Mouse (Mus musculus) heart, embryonic 11.5 days (tissue): ENCODE measurements around the gene Vmn1r201. TPM values are rescaled to one million over a fixed set of nuclear protein-coding genes. Genes with fewer than 3 reads are reported as not detected.

Experiments
- ATAC-seq: fragments of 200-750 bp; cut with Nextera tagmentation; replicated peaks from 2 replicates; pipeline ENCODE4 v1.8.0; 2017; ENCODE audit warnings: moderate library complexity; ENCODE audit not compliant: insufficient number of reproducible peaks, low FRiP score, low TSS enrichment
- H3K27ac ChIP-seq: fragments of 300-500 bp; sonication (generic); 2 replicates; pipeline ENCODE4 v1.5.1; 2014; ENCODE audit warnings: mild to moderate bottlenecking, low read depth, low read length
- H3K27me3 ChIP-seq: fragments of 300-500 bp; sonication (generic); 2 replicates; pipeline ENCODE4 v1.6.1; 2014; ENCODE audit warnings: mild to moderate bottlenecking, low read length, mixed read lengths; ENCODE audit not compliant: control insufficient read depth, insufficient read depth
- H3K36me3 ChIP-seq: fragments of 300-500 bp; sonication (generic); 2 replicates; pipeline ENCODE4 v1.6.1; 2014; ENCODE audit warnings: mild to moderate bottlenecking, low read length, moderate library complexity, mixed read lengths; ENCODE audit not compliant: control insufficient read depth, insufficient read depth
- H3K4me1 ChIP-seq: fragments of 300-500 bp; sonication (generic); 2 replicates; pipeline ENCODE4 v1.6.1; 2014; ENCODE audit warnings: low read length; ENCODE audit not compliant: control insufficient read depth, insufficient read depth
- H3K4me2 ChIP-seq: fragments of 300-500 bp; sonication (generic); 2 replicates; pipeline ENCODE4 v1.6.1; 2014; ENCODE audit warnings: mild to moderate bottlenecking, moderate library complexity
- H3K4me3 ChIP-seq: fragments of 300-500 bp; sonication (generic); 2 replicates; pipeline ENCODE4 v1.5.1; 2014; ENCODE audit warnings: low read depth, low read length
- H3K9ac ChIP-seq: fragments of 300-500 bp; sonication (generic); 2 replicates; pipeline ENCODE4 v1.6.1; 2014; ENCODE audit warnings: mild to moderate bottlenecking, low read depth, low read length, moderate library complexity
- H3K9me3 ChIP-seq: fragments of 300-500 bp; sonication (generic); replicated peaks from 2 replicates; pipeline ENCODE4 v1.6.1; 2016; ENCODE audit warnings: low read length; ENCODE audit not compliant: control insufficient read depth
- WGBS: fragments of 180-500 bp; shearing (Covaris S2); extraction: QIAGEN DNeasy Blood & Tissue Kit; methylation state at CpG from one replicate; pipeline ENCODE4 v1.1.7; 2014; ENCODE audit not compliant: insufficient replicate concordance; 5-methylcytosine and 5-hydroxymethylcytosine counted together
- polyA plus RNA-seq: library from polyadenylated mRNA; unstranded; fragments of >200 nt; fragmentation: Nextera tagmentation; extraction: Ambion mirVana; gene quantifications from 2 replicates; pipeline ENCODE4 v1.2.1, GENCODE M21; 2014

Gene Vmn1r201
- polyA plus RNA-seq = not detected in 2 replicates

- Histone ChIP-seq H3K27ac (no peak within 1 kb of the TSS), H3K36me3 (no peaks in the 10 kb centered on the region), H3K4me3 (no peak within 1 kb of the TSS), H3K4me1 (no peaks in the 10 kb centered on the region), H3K4me2 (no peak within 1 kb of the TSS), H3K27me3 (no peaks in the 10 kb centered on the region), H3K9me3 (no peaks in the 10 kb centered on the region), H3K9ac (no peak within 1 kb of the TSS)
- ATAC-seq = no peak
- WGBS = 61% methylated on average over 1 of the region's 1 CpGs
Observed at GRCm38 (mm10) chr13:22471623-22472022, at the start of gene Vmn1r201. TSS of gene Vmn1r201 (plus strand) at chr13:22471923.

DNA sequence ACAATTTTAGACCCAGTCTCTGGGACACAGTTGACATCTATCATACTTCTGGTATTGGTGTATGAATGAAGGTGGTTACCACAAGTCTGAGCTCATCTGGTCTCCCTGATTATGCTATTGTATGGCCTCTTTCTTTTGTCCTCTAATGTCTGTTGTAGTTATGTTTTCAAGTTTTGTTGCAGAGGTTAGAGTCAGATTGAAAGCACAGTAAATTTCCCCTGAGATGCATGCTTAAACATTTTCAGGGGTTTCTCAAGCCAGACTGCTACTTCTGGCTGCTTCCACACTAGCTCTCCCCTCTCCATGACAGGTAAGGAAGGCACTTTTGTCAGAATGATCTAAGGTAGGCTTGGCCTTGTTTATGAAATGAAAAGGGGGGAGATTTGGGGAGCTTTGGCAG is 16.6 kb upstream of the Vmn1r201 start:
- no peak for ATAC-seq
- Histone ChIP-seq H3K4me2 (no peak overlapping the region), H3K9ac (no peak overlapping the region), H3K36me3 (no peaks in the 10 kb centered on the region), H3K9me3 (no peaks in the 10 kb centered on the region), H3K27me3 (no peaks in the 10 kb centered on the region), H3K4me3 (no peak overlapping the region), H3K27ac (no peak overlapping the region), H3K4me1 (no peaks in the 10 kb centered on the region)

GRCm38 (mm10) chr13:22502431-22502830 is 30.7 kb downstream of the Vmn1r201 start:
- Histone ChIP-seq H3K4me3 (no peak overlapping the region), H3K4me1 (no peaks in the 10 kb centered on the region), H3K9me3 (no peaks in the 10 kb centered on the region), H3K27ac (no peak overlapping the region), H3K4me2 (no peak overlapping the region), H3K27me3 (no peaks in the 10 kb centered on the region), H3K36me3 (no peaks in the 10 kb centered on the region), H3K9ac (no peak overlapping the region)
- no peak for ATAC-seq
- WGBS = 62% methylated on average over 3 of the region's 3 CpGs

DNA sequence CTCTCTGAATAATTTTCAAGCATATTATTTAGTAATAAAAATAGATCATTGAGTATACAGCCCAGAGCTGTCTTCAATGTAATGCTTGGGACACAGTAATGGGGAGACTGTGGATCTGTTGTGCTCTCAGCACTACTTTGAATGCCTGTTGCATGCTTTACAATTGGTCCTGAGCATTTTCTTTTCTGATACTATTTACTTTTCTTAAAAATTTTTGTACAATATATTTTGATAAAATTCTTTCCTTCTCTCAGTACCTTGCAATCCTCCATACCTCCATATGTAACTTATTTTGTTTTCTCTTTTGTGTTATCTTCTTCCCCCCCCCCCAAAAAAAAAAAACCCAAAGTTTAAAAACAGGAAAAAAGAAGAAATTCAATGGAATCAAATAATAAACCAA is 33.6 kb downstream of the Vmn1r201 start, which contains the start of gene Vmn1r202:
Gene Vmn1r202, minus strand, starts transcription at position 101 of the 400 bp plus-strand sequence.
- Histone ChIP-seq H3K9ac (no peak within 1 kb of the TSS), H3K4me2 (no peak within 1 kb of the TSS), H3K4me1 (no peaks in the 10 kb centered on the region), H3K4me3 (no peak within 1 kb of the TSS), H3K27ac (no peak within 1 kb of the TSS), H3K27me3 (no peaks in the 10 kb centered on the region), H3K9me3 (no peaks in the 10 kb centered on the region), H3K36me3 (no peaks in the 10 kb centered on the region)
- no peak for ATAC-seq

- Histone ChIP-seq H3K9me3 (no peaks in the 10 kb centered on the region), H3K4me2 (no peak within 1 kb of the TSS), H3K4me3 (no peak within 1 kb of the TSS), H3K4me1 (no peaks in the 10 kb centered on the region), H3K27me3 (no peaks in the 10 kb centered on the region), H3K27ac (no peak within 1 kb of the TSS), H3K36me3 (no peaks in the 10 kb centered on the region), H3K9ac (no peak within 1 kb of the TSS)
- no peak for ATAC-seq
Observed at GRCm38 (mm10) chr13:22517814-22518213, 46.1 kb downstream of the Vmn1r201 start, which contains the start of gene Vmn1r203. TSS of gene Vmn1r203 (plus strand) at chr13:22518114.

Other genes starting within 250 kb of the Vmn1r201 start
- gene Vmn1r193, start 248.8 kb upstream of the Vmn1r201 start, polyA plus RNA-seq = not detected in 2 replicates
- not detected in 2 replicates for gene Vmn1r194, start 227.7 kb upstream of the Vmn1r201 start, polyA plus RNA-seq
- not detected in 2 replicates for gene Vmn1r195, start 201.4 kb upstream of the Vmn1r201 start, polyA plus RNA-seq
- gene Vmn1r196, start 182.0 kb upstream of the Vmn1r201 start, polyA plus RNA-seq = not detected in 2 replicates
- not detected in 2 replicates for gene Vmn1r197, start 147.3 kb upstream of the Vmn1r201 start, polyA plus RNA-seq
- gene Vmn1r198, start 121.6 kb upstream of the Vmn1r201 start, polyA plus RNA-seq = not detected in 2 replicates
- gene Vmn1r199, start 92.1 kb upstream of the Vmn1r201 start, polyA plus RNA-seq = not detected in 2 replicates
- gene Vmn1r200, start 81.5 kb upstream of the Vmn1r201 start, polyA plus RNA-seq = not detected in 2 replicates
- not detected in 2 replicates for gene Vmn1r202, start 33.5 kb downstream of the Vmn1r201 start, polyA plus RNA-seq
- gene Vmn1r203, start 46.2 kb downstream of the Vmn1r201 start, polyA plus RNA-seq = not detected in 2 replicates
- not detected in 2 replicates for gene Vmn1r204, start 81.3 kb downstream of the Vmn1r201 start, polyA plus RNA-seq
- gene Vmn1r205, start 121.1 kb downstream of the Vmn1r201 start, polyA plus RNA-seq = not detected in 2 replicates
- gene Vmn1r206, start 152.3 kb downstream of the Vmn1r201 start, polyA plus RNA-seq = not detected in 2 replicates